Mouse (Mus musculus) heart, embryonic 14.5 days (tissue): ENCODE data around the gene Ppp2r2d. TPM values are rescaled to one million over a fixed set of nuclear protein-coding genes. Genes with fewer than 3 reads are reported as not detected.

Experiments
- polyA plus RNA-seq: library from polyadenylated mRNA; unstranded; fragments of >200 nt; fragmentation: Nextera tagmentation; extraction: Ambion mirVana; gene quantifications from 2 replicates; pipeline ENCODE4 v1.2.1, GENCODE M21; 2014

Gene Ppp2r2d
- polyA plus RNA-seq, 1 experiment from 2014 or later: 38.1 TPM

Other genes starting within 250 kb of the Ppp2r2d start
- gene Mapk1ip1, start 194 bp downstream of the Ppp2r2d start, polyA plus RNA-seq: 16.3 and 16.7 TPM in 2 replicates
- 265 and 313 TPM in 2 replicates for gene Bnip3, start 63.4 kb downstream of the Ppp2r2d start, polyA plus RNA-seq
- 0.05 and 0.14 TPM in 2 replicates for gene Jakmip3, start 94.7 kb downstream of the Ppp2r2d start, polyA plus RNA-seq
- gene Dpysl4, start 239.9 kb downstream of the Ppp2r2d start, polyA plus RNA-seq: 2.7 and 3.4 TPM in 2 replicates